Mouse (Mus musculus): ENCODE data around the gene Vmn2r106.

Gene Vmn2r106

GRCm38 (mm10) chr17:20285453-20285852 lies at the start of gene Vmn2r106:
Gene Vmn2r106 (minus strand): TSS chr17:20285553.
- in situ Hi-C loops (cut with MseI, MboI), result no loop called here

DNA sequence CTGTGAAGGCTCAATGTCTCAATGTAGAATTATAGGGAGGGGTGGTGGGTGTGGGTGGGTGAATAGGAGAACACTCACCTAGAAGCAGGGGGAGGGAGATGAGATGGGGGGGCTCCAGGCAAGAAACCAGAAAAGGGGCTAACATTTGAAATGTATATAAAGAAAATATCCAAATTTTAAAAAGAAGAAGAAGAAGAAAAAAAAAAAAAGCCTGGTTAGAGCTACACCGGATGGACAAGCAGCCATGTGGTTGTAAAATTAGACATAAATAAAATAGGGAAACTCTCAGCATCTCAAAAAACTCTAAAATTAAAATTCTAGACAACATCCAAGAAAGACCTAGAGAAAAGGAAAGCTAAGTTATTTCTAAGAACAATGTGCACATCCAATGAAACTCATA lies 20.4 kb upstream of the Vmn2r106 start:
- in situ Hi-C loops (cut with MseI, MboI), result no loop called here

GRCm38 (mm10) chr17:20286906-20287305 lies 1.6 kb upstream of the Vmn2r106 start:
- in situ Hi-C loops (cut with MseI, MboI), result no loop called here

GRCm38 (mm10) chr17:20255522-20255921 lies 29.8 kb downstream of the Vmn2r106 start:
- in situ Hi-C loops (cut with MseI, MboI), result no loop called here

DNA sequence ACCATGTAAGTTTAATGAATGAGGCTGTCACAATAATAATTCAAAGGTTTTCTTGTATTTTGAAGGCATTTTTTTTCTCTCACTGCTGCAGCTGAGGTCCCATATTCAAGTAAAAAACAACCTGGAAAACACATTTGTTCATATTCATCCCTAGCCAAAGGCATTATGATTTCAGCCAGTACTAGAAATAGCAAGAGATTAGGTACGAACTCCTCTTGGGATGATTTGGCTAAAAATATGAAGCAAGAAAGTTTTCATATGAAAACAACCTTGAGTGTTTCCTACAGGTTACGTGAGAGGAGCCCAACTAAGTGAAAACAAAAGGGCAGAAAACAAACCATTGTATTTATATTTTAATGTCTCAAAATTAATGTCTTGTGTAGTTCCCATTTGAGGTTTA lies 50.4 kb downstream of the Vmn2r106 start, which contains the start of gene Vmn2r105:
TSS of gene Vmn2r105 (minus strand) at position 101 of the 400 bp plus-strand sequence.
- in situ Hi-C loops (cut with MseI, MboI), result no loop called here
